In the genomic region with DNA sequence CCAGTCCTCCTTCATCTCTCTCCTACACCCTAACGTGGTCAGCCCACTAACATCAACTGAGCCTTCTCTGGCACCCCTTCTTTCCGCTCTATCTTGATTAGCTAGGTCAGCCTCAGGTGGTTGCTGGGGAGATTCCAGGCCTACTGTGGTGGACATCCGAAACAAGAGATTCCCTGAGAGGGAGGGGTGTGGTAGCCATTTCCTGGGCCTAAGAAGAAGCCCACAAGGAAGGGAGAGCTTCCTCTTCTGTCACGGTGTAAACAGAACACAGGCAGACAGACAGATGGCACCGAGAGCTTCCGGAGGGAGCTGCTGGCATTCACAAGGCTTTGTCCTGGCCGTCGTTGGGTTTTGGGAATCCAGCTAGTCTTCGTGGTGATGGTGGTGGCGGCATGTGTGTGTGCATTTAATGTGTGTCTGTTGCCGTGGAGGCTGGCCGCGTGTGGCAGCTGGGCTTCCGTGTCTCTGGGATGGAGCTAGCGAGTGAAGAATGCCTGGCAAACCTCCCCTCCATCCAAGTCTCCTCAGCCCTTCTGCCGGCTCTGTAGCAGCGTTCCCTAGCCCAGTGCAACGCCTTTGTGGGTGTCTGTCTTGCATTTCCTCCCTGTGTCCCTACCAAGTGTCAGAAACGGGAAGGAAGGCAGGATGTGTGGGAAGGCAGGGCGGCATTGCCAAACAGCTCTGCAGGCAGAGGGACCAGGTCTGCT, we compare ENCODE assay signal across 12 mouse cellular contexts. TPM values are rescaled to one million over a fixed set of nuclear protein-coding genes. Genes with fewer than 3 reads are reported as not detected.
A peak's percentile ranks its signal among the peaks of the same experiment; 100 is the strongest.
DNase-seq lines count a peak whose midpoint lies in the region; ATAC-seq and TF ChIP-seq lines count a peak whose summit lies in the region.
"Had no signal": no experiment of that assay in that cellular context is flagged by ENCODE, and none has a peak within 500 bp of the region (broad histone marks: within the 10 kb centered on the region; RNA-seq: fewer than 3 reads in every experiment).

No protein-coding gene starts in this region.

- TF ChIP-seq POLR2A in thymus, adult 2 months (IDR thresholded peaks at IDR 0.05; ENCODE audit: control insufficient read depth, extremely low read depth, insufficient read depth, low read length, poor library complexity), result no peak

- peak; percentile 14 to 40 for DNase-seq in cerebellum, postnatal 14 days
- DNase-seq in cerebellum, adult 11-12 months, result no peak
- no peak for DNase-seq in liver, embryonic 11.5 days (ENCODE audit: low spot score)
- no peak for DNase-seq in liver
- no peak for DNase-seq in thymus, adult 2 months
- no peak for DNase-seq in urinary bladder, adult 18-20 months (ENCODE audit: low spot score in 2 of 2)

- H3K27me3 ChIP-seq in liver, embryonic 11.5 days (replicated peaks; ENCODE audit: control insufficient read depth, insufficient read depth, low read length), result peaks cover 48% of the 10 kb centered on the region
- peaks cover 50% of the 10 kb centered on the region for H3K27me3 ChIP-seq in liver, embryonic 16.5 days (ENCODE audit: control insufficient read depth, insufficient read depth, low read depth, low read length)
- H3K27me3 ChIP-seq in megakaryocyte, embryonic 14.5 days (replicated peaks), result peaks cover 4% of the 10 kb centered on the region
- H3K27me3 ChIP-seq in thymus, adult 2 months (ENCODE audit: control insufficient read depth, insufficient read depth, low read length), result peaks cover 21% of the 10 kb centered on the region

- WGBS in liver, embryonic 11.5 days, result 37% methylated on average over 20 of the region's 20 CpGs
- 24% methylated on average over 20 of the region's 20 CpGs for WGBS in liver, embryonic 16.5 days (ENCODE audit: insufficient replicate concordance)
- WGBS in thymus, adult 2 months, result 19% methylated on average over 20 of the region's 20 CpGs

- H3K27ac ChIP-seq in liver, embryonic 11.5 days (ENCODE audit: low read depth, low read length), result no peak overlapping the region
- no peak overlapping the region for H3K27ac ChIP-seq in liver, embryonic 16.5 days (ENCODE audit: low read length)
- no peak overlapping the region for H3K27ac ChIP-seq in thymus, adult 2 months (ENCODE audit: control insufficient read depth, insufficient read depth, low read length)
- H3K27ac ChIP-seq: embryonic facial prominence, embryonic 12.5 days; hindbrain, embryonic 12.5 days; macrophage had no signal

- H3K36me3 ChIP-seq in liver, embryonic 11.5 days (ENCODE audit: control insufficient read depth, insufficient read depth, low read length), result no peaks in the 10 kb centered on the region
- no peaks in the 10 kb centered on the region for H3K36me3 ChIP-seq in liver, embryonic 16.5 days (ENCODE audit: control insufficient read depth, insufficient read depth)
- H3K36me3 ChIP-seq in megakaryocyte, embryonic 14.5 days (replicated peaks; ENCODE audit: low read length), result peaks cover 18% of the 10 kb centered on the region
- no peaks in the 10 kb centered on the region for H3K36me3 ChIP-seq in thymus, adult 2 months (ENCODE audit: control insufficient read depth, insufficient read depth, low read length)
- H3K36me3 ChIP-seq: embryonic facial prominence, embryonic 12.5 days; G1E; hindbrain, embryonic 12.5 days had no signal

- H3K4me2 ChIP-seq in liver, embryonic 11.5 days, result peak overlapping the region; percentile 15
- H3K4me2 ChIP-seq in liver, embryonic 16.5 days (ENCODE audit: low read depth, low read length), result 0 out of 2 replicates have a peak overlapping the region, but pooled peaks have one; percentile 7
- H3K4me2 ChIP-seq: hindbrain, embryonic 12.5 days had no signal

- H3K4me1 ChIP-seq in liver, embryonic 11.5 days (replicated peaks; ENCODE audit: control insufficient read depth, insufficient read depth, low read length), result peaks cover 8% of the 10 kb centered on the region; the same call in 1 of the 2 replicates
- peaks cover 7% of the 10 kb centered on the region for H3K4me1 ChIP-seq in liver, embryonic 16.5 days (ENCODE audit: control insufficient read depth, low read depth, low read length)
- H3K4me1 ChIP-seq in megakaryocyte, embryonic 14.5 days, result peaks cover 79% of the 10 kb centered on the region
- peaks cover 15% of the 10 kb centered on the region for H3K4me1 ChIP-seq in thymus, adult 2 months (replicated peaks; ENCODE audit: control insufficient read depth, insufficient read depth, low read length)

- no peak overlapping the region for H3K9ac ChIP-seq in liver, embryonic 11.5 days (ENCODE audit: low read depth, low read length)
- no peak overlapping the region for H3K9ac ChIP-seq in liver, embryonic 16.5 days (ENCODE audit: low read depth, low read length)
- H3K9ac ChIP-seq: embryonic facial prominence, embryonic 12.5 days; hindbrain, embryonic 12.5 days had no signal

- ATAC-seq in liver, embryonic 11.5 days (replicated peaks; ENCODE audit: low FRiP score), result no peak
- no peak for ATAC-seq in liver, embryonic 16.5 days (ENCODE audit: low read depth)

- TF ChIP-seq CTCF in thymus, adult 2 months (IDR thresholded peaks at IDR 0.05; ENCODE audit: borderline replicate concordance, control insufficient read depth, extremely low read depth, insufficient read depth, low read length, poor library complexity), result no peak

- no peak overlapping the region for H3K4me3 ChIP-seq in liver, embryonic 11.5 days (ENCODE audit: low read depth, low read length)
- H3K4me3 ChIP-seq in liver, embryonic 16.5 days (ENCODE audit: low read depth, low read length), result no peak overlapping the region
- peak overlapping the region; percentile 95 for H3K4me3 ChIP-seq in megakaryocyte, embryonic 14.5 days (replicated peaks)
- H3K4me3 ChIP-seq in thymus, adult 2 months (ENCODE audit: control insufficient read depth, insufficient read depth, low read length), result no peak overlapping the region
- H3K4me3 ChIP-seq: hindbrain, embryonic 12.5 days had no signal

- no peaks in the 10 kb centered on the region for H3K9me3 ChIP-seq in liver, embryonic 11.5 days (ENCODE audit: control insufficient read depth, low read length)
- H3K9me3 ChIP-seq in liver, embryonic 16.5 days (replicated peaks; ENCODE audit: control insufficient read depth, low read length), result no peaks in the 10 kb centered on the region
- H3K9me3 ChIP-seq in megakaryocyte, embryonic 14.5 days, result no peaks in the 10 kb centered on the region
- H3K9me3 ChIP-seq: embryonic facial prominence, embryonic 12.5 days; G1E; hindbrain, embryonic 12.5 days had no signal

RNA-seq across cellular contexts. Expression of gene Slc6a4, which starts 2.3 kb away (rescaled TPM):
- 1.9 TPM in 2 replicates for polyA plus RNA-seq in liver, embryonic 11.5 days (2014; fragmentation: Nextera tagmentation; extraction: Ambion mirVana)
- polyA plus RNA-seq in liver, embryonic 16.5 days (2015; fragmentation: Nextera tagmentation; extraction: Ambion mirVana), result 1.7 and 1.9 TPM in 2 replicates
- 92.6 and 133 TPM in 2 replicates for polyA plus RNA-seq in megakaryocyte, embryonic 14.5 days (2012; ENCODE audit: insufficient read depth, low replicate concordance)
- polyA plus RNA-seq in thymus, adult 2 months (2012; rRNA removed), result 5.9 and 6.5 TPM in 2 replicates
- polyA plus RNA-seq: G1E had no signal

Comparison
In these comparisons a context has a peak if more than half of its experiments do, and no peak if none do; other contexts are left out.
1. DNase-seq: peak in cerebellum, postnatal 14 days (2 of 2); none in cerebellum, adult 11-12 months (single experiment), liver, embryonic 11.5 days (single experiment), liver (single experiment), thymus, adult 2 months (single experiment) and urinary bladder, adult 18-20 months (0 of 2).
2. RNA of gene Slc6a4, which starts 2.3 kb away (polyA plus RNA-seq): 92.6 to 133 TPM in megakaryocyte, embryonic 14.5 days; 5.9 to 6.5 TPM in thymus, adult 2 months, 1.9 TPM in liver, embryonic 11.5 days and 1.7 to 1.9 TPM in liver, embryonic 16.5 days; every median in the first group is over 10 times any median in the second.